Mouse (Mus musculus) spleen, adult 10 weeks (tissue): Measurements from ENCODE around the gene Cul3. TPM values are rescaled to one million over a fixed set of nuclear protein-coding genes. Genes with fewer than 3 reads are reported as not detected.

Experiments used
- polyA plus RNA-seq: library from polyadenylated mRNA; stranded (reverse); fragments of 350-450 nt; fragmentation: Illumina TruSeq; extraction: RNeasy Lipid Tissue Mini Kit (QIAGEN cat#74804); gene quantifications from one replicate; pipeline ENCODE4 v1.2.3, GENCODE M21; 2015; ENCODE audit warnings: low replicate concordance; ENCODE audit not compliant: insufficient read depth

The Cul3 gene
- 213 TPM for polyA plus RNA-seq

DNA sequence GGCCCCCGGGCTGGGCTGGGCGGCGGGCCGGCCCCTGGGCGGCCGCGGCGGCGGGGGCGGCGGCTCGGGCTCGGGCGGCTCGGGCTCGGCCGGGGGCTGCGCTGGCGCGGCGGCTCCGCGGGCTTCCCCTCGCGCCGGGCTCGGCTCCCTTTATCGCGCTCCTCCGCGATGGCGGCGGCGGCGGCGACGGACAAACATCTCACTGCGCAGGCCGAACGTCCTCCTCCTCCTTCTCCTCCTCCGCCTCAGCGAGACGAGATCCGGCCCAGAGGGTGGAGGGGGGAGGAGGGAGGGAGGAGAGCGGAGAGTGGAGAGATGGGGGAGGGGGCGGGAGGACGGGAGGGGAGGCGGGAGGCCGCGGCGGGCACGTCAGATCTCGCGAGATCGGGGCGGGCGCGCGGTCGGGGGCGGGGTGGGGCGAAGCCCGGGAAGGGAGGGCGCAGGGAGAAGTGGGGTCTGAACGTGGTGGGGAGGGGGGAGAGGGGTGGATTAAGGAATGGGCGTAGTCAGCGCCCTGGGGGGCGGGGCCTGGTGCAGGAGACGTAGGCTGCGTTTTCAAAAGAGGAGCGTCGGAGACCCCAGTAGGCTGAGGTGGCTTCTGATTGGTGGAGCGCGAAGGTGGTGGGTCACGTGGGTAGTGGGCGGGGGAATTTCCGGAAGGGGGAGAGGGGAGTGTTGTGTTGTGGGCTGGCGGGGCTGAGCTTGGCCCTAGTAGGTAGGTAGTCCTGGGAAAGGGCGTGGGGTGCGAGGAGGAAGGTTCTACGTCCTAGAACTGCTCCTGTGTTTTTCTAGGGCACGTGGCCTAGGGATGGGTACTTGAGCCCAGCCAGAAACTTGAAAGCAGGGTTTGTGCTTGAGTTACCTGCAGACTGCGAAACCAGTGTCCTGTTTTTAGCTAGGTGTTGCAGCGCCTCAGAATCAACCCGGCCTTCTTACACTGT, at the start of gene Cul3:
Cul3 (minus strand) TSS at position 45 of the 941 bp plus-strand sequence.

GRCm38 (mm10) chr1:80218268-80218667, 122.0 kb downstream of the Cul3 start, which contains the start of gene Fam124b:
Fam124b (minus strand) TSS chr1:80218473.

Other genes with a start within 250 kb of the Cul3 start
- 0.46 TPM for gene Fam124b, start 122.0 kb downstream of the Cul3 start, polyA plus RNA-seq
- gene Gm45261, start 121.0 kb upstream of the Cul3 start, polyA plus RNA-seq = not detected